Mouse (Mus musculus): ENCODE measurements around the gene Klhdc3. TPM values are rescaled to one million over a fixed set of nuclear protein-coding genes. Genes with fewer than 3 reads are reported as not detected.

The Klhdc3 gene
- polyA plus RNA-seq, 1 experiment from 2014 or later: 61.4 TPM

GRCm38 (mm10) chr17:46647279-46647678 is 33.4 kb downstream of the Klhdc3 start:
- DNase-seq (ENCODE audit: low read depth, low spot score) (no peak), ATAC-seq (no peak)
- H3K27me3 ChIP-seq: no peaks in the 10 kb centered on the region
- in situ Hi-C loops (cut with MboI; ENCODE audit: low pct_unique_long_range_greater_than_20kb): no loop called here
- CTCF ChIA-PET: no interaction called here
- POLR2A ChIA-PET: no interaction called here
- TF ChIP-seq CTCF (IDR thresholded peaks at IDR 0.05): no peak

GRCm38 (mm10) chr17:46646322-46646662 is 34.4 kb downstream of the Klhdc3 start:
- ATAC-seq: no peak
- peak; percentile 53 for DNase-seq (ENCODE audit: low read depth, low spot score)
- ChIA-PET POLR2A (no interaction called here), CTCF (interaction anchor here (2.3 kb wide), 1 partner anchor 10 kb away, joined by 6 read pairs; no protein-coding TSS in a partner anchor)
- TF ChIP-seq CTCF (IDR thresholded peaks at IDR 0.05): no peak
- in situ Hi-C loops (cut with MboI; ENCODE audit: low pct_unique_long_range_greater_than_20kb): no loop called here
- H3K27me3 ChIP-seq: no peaks in the 10 kb centered on the region

- TF ChIP-seq CTCF (IDR thresholded peaks at IDR 0.05): no peak
Observed at GRCm38 (mm10) chr17:46645561-46646321, 35.0 kb downstream of the Klhdc3 start, which contains the start of the genes Klc4 and Mrpl2. TSS of gene Klc4 (minus strand) at chr17:46646022. TSS of gene Mrpl2 (plus strand) at chr17:46646229.

GRCm38 (mm10) chr17:46644916-46645475 is 35.7 kb downstream of the Klhdc3 start:
- H3K27me3 ChIP-seq: no peaks in the 10 kb centered on the region
- no peak for TF ChIP-seq CTCF (IDR thresholded peaks at IDR 0.05)
- in situ Hi-C loops (cut with MboI; ENCODE audit: low pct_unique_long_range_greater_than_20kb): loop anchor here (5.0 kb wide), 1 partner anchor 48 kb away; no protein-coding TSS in a partner anchor
- ATAC-seq: peak; percentile 9
- POLR2A ChIA-PET: interaction anchor here (0.9 to 1.2 kb wide), 3 partner anchors 14 to 69 kb away, joined by 3 to 5 read pairs (median 3); no protein-coding TSS in a partner anchor
- DNase-seq (ENCODE audit: low read depth, low spot score): no peak
- CTCF ChIA-PET: interaction anchor here (2.3 to 2.6 kb wide), 2 partner anchors 9 to 69 kb away, joined by 6 to 7 read pairs; no protein-coding TSS in a partner anchor

More at GRCm38 (mm10) chr17:46645561-46646321, 35.0 kb downstream of the Klhdc3 start, which contains the start of the genes Klc4 and Mrpl2:
- no peaks in the 10 kb centered on the region for H3K27me3 ChIP-seq
- POLR2A ChIA-PET: interaction anchor here (0.6 to 1.2 kb wide), 3 partner anchors 33 to 86 kb away, joined by 3 to 5 read pairs (median 3); no protein-coding TSS in a partner anchor
- CTCF ChIA-PET: interaction anchor here (2.3 to 2.6 kb wide), 2 partner anchors 9 to 68 kb away, joined by 6 to 7 read pairs; no protein-coding TSS in a partner anchor
- ATAC-seq: peak; percentile 31
- in situ Hi-C loops (cut with MboI; ENCODE audit: low pct_unique_long_range_greater_than_20kb): no loop called here
- peak; percentile 87 for DNase-seq (ENCODE audit: low read depth, low spot score)

GRCm38 (mm10) chr17:46644152-46644805 is 36.4 kb downstream of the Klhdc3 start:
- ChIA-PET POLR2A (interaction anchor here (0.9 to 1.2 kb wide), 3 partner anchors 15 to 70 kb away, joined by 3 to 5 read pairs (median 3); no protein-coding TSS in a partner anchor), CTCF (interaction anchor here (1.3 to 2.6 kb wide), 3 partner anchors 8 to 70 kb away, joined by 4 to 7 read pairs (median 6); no protein-coding TSS in a partner anchor)
- no peak for DNase-seq (ENCODE audit: low read depth, low spot score)
- in situ Hi-C loops (cut with MboI; ENCODE audit: low pct_unique_long_range_greater_than_20kb): loop anchor here (5.0 kb wide), 1 partner anchor 47 kb away; no protein-coding TSS in a partner anchor
- no peak for TF ChIP-seq CTCF (IDR thresholded peaks at IDR 0.05)
- no peaks in the 10 kb centered on the region for H3K27me3 ChIP-seq
- no peak for ATAC-seq

- no peak for TF ChIP-seq CTCF (IDR thresholded peaks at IDR 0.05)
- ATAC-seq (no peak), DNase-seq (ENCODE audit: low read depth, low spot score) (no peak)
- in situ Hi-C loops (cut with MboI; ENCODE audit: low pct_unique_long_range_greater_than_20kb): loop anchor here (5.0 kb wide), 1 partner anchor 45 kb away; no protein-coding TSS in a partner anchor
- ChIA-PET CTCF (interaction anchor here (1.0 kb wide), 1 partner anchor 12 kb away, joined by 3 read pairs; no protein-coding TSS in a partner anchor), POLR2A (no interaction called here)
- no peaks in the 10 kb centered on the region for H3K27me3 ChIP-seq
Observed at GRCm38 (mm10) chr17:46642060-46642459, 38.7 kb downstream of the Klhdc3 start.

- ATAC-seq: no peak
- ChIA-PET CTCF (no interaction called here), POLR2A (no interaction called here)
- no peaks in the 10 kb centered on the region for H3K27me3 ChIP-seq
- in situ Hi-C loops (cut with MboI; ENCODE audit: low pct_unique_long_range_greater_than_20kb): loop anchor here (5.0 kb wide), 1 partner anchor 43 kb away; no protein-coding TSS in a partner anchor
- no peak for DNase-seq (ENCODE audit: low read depth, low spot score)
- no peak for TF ChIP-seq CTCF (IDR thresholded peaks at IDR 0.05)
Observed at GRCm38 (mm10) chr17:46639929-46640328, 40.8 kb downstream of the Klhdc3 start.

- no peaks in the 10 kb centered on the region for H3K27me3 ChIP-seq
- in situ Hi-C loops (cut with MboI; ENCODE audit: low pct_unique_long_range_greater_than_20kb): no loop called here
- ATAC-seq (no peak), DNase-seq (ENCODE audit: low read depth, low spot score) (no peak)
- TF ChIP-seq CTCF (IDR thresholded peaks at IDR 0.05): no peak
- ChIA-PET CTCF (interaction anchor here (0.8 to 1.5 kb wide), 3 partner anchors 8 to 88 kb away, joined by 3 to 6 read pairs (median 4); partner anchors contain the start of genes Klc4 and Mrpl2), POLR2A (interaction anchor here (0.7 kb wide), 1 partner anchor 27 kb away, joined by 4 read pairs; no protein-coding TSS in a partner anchor)
Observed at GRCm38 (mm10) chr17:46636831-46637523, 43.7 kb downstream of the Klhdc3 start.

- no peak for TF ChIP-seq CTCF (IDR thresholded peaks at IDR 0.05)
- peak; percentile 57 for ATAC-seq
Observed at GRCm38 (mm10) chr17:46629685-46630441, 50.9 kb downstream of the Klhdc3 start.

More at GRCm38 (mm10) chr17:46629685-46630441, 50.9 kb downstream of the Klhdc3 start:
- DNase-seq (ENCODE audit: low read depth, low spot score): no peak
- no peaks in the 10 kb centered on the region for H3K27me3 ChIP-seq
- CTCF ChIA-PET: interaction anchor here (0.8 to 1.2 kb wide), 2 partner anchors 20 to 25 kb away, joined by 3 to 4 read pairs; no protein-coding TSS in a partner anchor
- in situ Hi-C loops (cut with MboI; ENCODE audit: low pct_unique_long_range_greater_than_20kb): no loop called here
- POLR2A ChIA-PET: interaction anchor here (1.0 to 2.6 kb wide), 2 partner anchors 20 to 51 kb away, joined by 3 to 8 read pairs; partner anchors contain the start of gene Klhdc3

All from Patski (cell line).